Mouse (Mus musculus) WW6 (cell line): ENCODE results near the gene Gm21943.
"Not testable (repeated sequence)": the region's sequence is repeated elsewhere in the genome, so short reads cannot be mapped to it uniquely, and the experiment has no call there.

Source experiments
- DNase-seq: peaks from one replicate; pipeline ENCODE4 v3.0.0-alpha.2; 2013; ENCODE audit warnings: low read depth, low spot score

The Gm21943 gene

DNA sequence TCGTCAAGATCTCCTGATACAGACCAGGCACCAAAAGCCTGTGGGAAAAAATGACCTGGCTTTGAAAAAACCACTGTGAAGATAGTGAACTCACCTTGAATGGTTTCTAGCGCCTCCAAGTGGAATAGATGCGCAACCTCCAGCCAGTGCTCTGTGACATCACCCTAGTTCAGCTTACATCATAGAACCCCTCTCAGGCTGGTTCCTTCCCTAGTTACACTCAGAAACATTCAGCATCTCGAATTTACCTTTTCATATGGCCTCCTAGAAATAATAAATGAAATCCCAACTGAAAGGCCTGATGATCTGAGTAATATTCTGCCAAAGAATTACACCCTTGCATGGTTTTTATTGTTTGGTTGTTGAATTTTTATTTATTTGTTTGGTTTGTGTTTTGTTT, at the start of gene Gm21943:
Gm21943 (minus strand) TSS at position 101 of the 400 bp plus-strand sequence.
- DNase-seq: not testable (repeated sequence)
